Mouse (Mus musculus) myocyte (in vitro differentiated cells): ENCODE data around the gene Ptprm. TPM values are rescaled to one million over a fixed set of nuclear protein-coding genes. Genes with fewer than 3 reads are reported as not detected.

Experiments
- H3K27me3 ChIP-seq: one replicate; pipeline ENCODE4 v1.6.1; 2011; ENCODE audit not compliant: control insufficient read depth, insufficient read depth, insufficient read length
- H3K36me3 ChIP-seq: one replicate; pipeline ENCODE4 v1.6.1; 2011; ENCODE audit not compliant: control insufficient read depth, insufficient read depth
- H3K4me2 ChIP-seq: one replicate; pipeline ENCODE4 v1.6.1; 2011; ENCODE audit warnings: low read depth, control low read depth
- H3K4me3 ChIP-seq: one replicate; pipeline ENCODE4 v1.5.1; 2011; ENCODE audit warnings: mild to moderate bottlenecking, control low read depth, moderate library complexity
- H3K79me2 ChIP-seq: one replicate; pipeline ENCODE4 v1.6.1; 2011; ENCODE audit not compliant: control insufficient read depth, insufficient read depth
- H3ac ChIP-seq: one replicate; pipeline ENCODE4 v1.6.1; 2011; ENCODE audit not compliant: control insufficient read depth, insufficient read length
- CEBPB ChIP-seq: IDR thresholded peaks from 2 replicates; pipeline ENCODE4 v1.6.1; 2011; ENCODE audit warnings: mild to moderate bottlenecking, moderate library complexity; ENCODE audit not compliant: poor library complexity, insufficient read depth, severe bottlenecking
- E2F4 ChIP-seq: IDR thresholded peaks from one replicate; pipeline ENCODE4 v1.6.1; 2011; ENCODE audit warnings: mild to moderate bottlenecking, control low read depth, moderate library complexity; ENCODE audit not compliant: insufficient read depth
- MAX ChIP-seq: IDR thresholded peaks from one replicate; pipeline ENCODE4 v1.6.1; 2011; ENCODE audit warnings: low read depth, mild to moderate bottlenecking, control low read depth
- MYOD1 ChIP-seq, 3 experiments: IDR thresholded peaks; one replicate each; pipeline ENCODE4 v1.6.1; 2011; ENCODE audit warnings: control low read depth in 2 of 3, low read depth in 2 of 3, mild to moderate bottlenecking in 2 of 3, moderate library complexity in 1 of 3; ENCODE audit not compliant: insufficient read length in 2 of 3, control insufficient read depth in 1 of 3
- MYOG ChIP-seq, 3 experiments: IDR thresholded peaks; one replicate each; pipeline ENCODE4 v1.6.1; 2011; ENCODE audit warnings: control low read depth in 2 of 3, low read depth in 2 of 3, mild to moderate bottlenecking in 2 of 3; ENCODE audit not compliant: insufficient read length in 2 of 3, control insufficient read depth in 1 of 3, insufficient read depth in 1 of 3
- POLR2A ChIP-seq: IDR thresholded peaks from one replicate; pipeline ENCODE4 v1.6.1; 2011; ENCODE audit warnings: low read depth, mild to moderate bottlenecking, control low read depth, moderate library complexity; ENCODE audit not compliant: insufficient read length
- POLR2AphosphoS2 ChIP-seq: IDR thresholded peaks from one replicate; pipeline ENCODE4 v1.6.1; 2011; ENCODE audit warnings: low read depth, control low read depth; ENCODE audit not compliant: insufficient read length
- REST ChIP-seq: IDR thresholded peaks from one replicate; pipeline ENCODE4 v1.6.1; 2011; ENCODE audit warnings: mild to moderate bottlenecking, control low read depth, moderate library complexity; ENCODE audit not compliant: insufficient read depth, insufficient read length
- SRF ChIP-seq: IDR thresholded peaks from one replicate; pipeline ENCODE4 v1.6.1; 2011; ENCODE audit warnings: low read depth; ENCODE audit not compliant: control insufficient read depth, insufficient read length
- TCF12 ChIP-seq: IDR thresholded peaks from one replicate; pipeline ENCODE4 v1.6.1; 2011; ENCODE audit warnings: mild to moderate bottlenecking, control low read depth; ENCODE audit not compliant: poor library complexity, insufficient read depth, severe bottlenecking
- TCF3 ChIP-seq: IDR thresholded peaks from one replicate; pipeline ENCODE4 v1.6.1; 2011; ENCODE audit warnings: low read depth, control low read depth; ENCODE audit not compliant: insufficient read length
- USF1 ChIP-seq: IDR thresholded peaks from one replicate; pipeline ENCODE4 v1.6.1; 2011; ENCODE audit warnings: low read depth, mild to moderate bottlenecking, control low read depth, moderate library complexity
- polyA plus RNA-seq: library from polyadenylated mRNA; unstranded; fragments of >200 nt; fragmentation: generic; extraction: Trizol; gene quantifications from one replicate; pipeline ENCODE4 v1.2.1, GENCODE M21; 2012; ENCODE audit warnings: missing spikeins

Ptprm gene
- 6.5 TPM for polyA plus RNA-seq

DNA sequence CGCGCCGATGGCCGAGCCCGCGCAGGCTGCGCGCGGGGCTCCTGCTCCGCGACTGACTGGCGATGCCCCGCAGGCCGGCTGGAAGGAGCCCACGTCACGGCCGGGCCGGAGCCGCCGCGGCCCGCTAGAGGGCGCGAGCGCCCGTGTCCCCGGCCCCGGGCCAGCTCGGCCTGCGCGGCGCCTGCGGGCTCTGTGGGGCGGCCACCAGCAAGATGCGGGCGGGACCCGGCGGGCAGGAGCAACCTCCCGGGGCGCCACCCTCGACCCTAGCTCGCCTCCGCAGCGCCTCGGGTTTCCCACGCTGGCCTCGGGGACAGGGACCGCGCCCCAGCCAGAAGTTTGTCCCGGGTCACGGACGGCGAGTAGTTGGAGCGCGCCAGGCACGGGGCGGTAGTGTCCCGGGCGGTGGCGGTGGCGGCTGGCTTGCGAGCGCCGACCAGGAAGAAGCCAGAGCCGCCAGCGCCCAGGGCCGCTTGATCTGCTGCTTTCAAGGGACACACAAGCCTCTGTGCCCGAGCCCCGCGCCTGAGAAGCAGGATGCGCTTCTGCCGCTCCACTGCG, at the start of gene Ptprm:
Gene Ptprm, minus strand, starts transcription at position 7 of the 561 bp plus-strand sequence.
- H3K4me3 ChIP-seq: peak within 1 kb of the TSS; percentile 59
- no peaks in the 10 kb centered on the region for H3K36me3 ChIP-seq
- H3K27me3 ChIP-seq: no peaks in the 10 kb centered on the region
- peak within 1 kb of the TSS; percentile 88 for H3K4me2 ChIP-seq
- TF ChIP-seq POLR2A (peak; percentile 78), MAX (no peak), TCF12 (no peak)
- H3ac ChIP-seq: peak within 1 kb of the TSS; percentile 34
- no peaks in the 10 kb centered on the region for H3K79me2 ChIP-seq

DNA sequence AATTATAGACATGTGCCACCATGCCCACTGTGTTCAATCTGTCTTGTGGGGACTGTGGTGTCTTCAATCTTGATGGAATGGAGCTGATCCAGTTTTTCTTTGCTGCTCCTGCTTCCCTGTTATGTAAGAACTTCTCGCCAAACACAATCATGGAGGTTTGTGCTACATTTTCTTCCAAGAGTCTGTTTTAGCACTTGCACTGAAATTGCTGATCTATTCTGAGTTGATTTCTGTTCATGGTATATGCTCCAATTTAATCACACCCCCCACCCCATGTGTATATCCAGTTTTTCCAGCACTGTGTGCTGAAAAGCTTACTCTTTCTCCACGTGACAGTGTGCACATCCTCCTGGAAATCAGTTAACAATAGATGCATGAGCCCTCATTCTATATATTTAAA, 41.9 kb upstream of the Ptprm start:
- no peaks in the 10 kb centered on the region for H3K36me3 ChIP-seq
- H3K4me2 ChIP-seq: no peak overlapping the region
- H3ac ChIP-seq: no peak overlapping the region
- H3K79me2 ChIP-seq: no peaks in the 10 kb centered on the region
- peaks cover 7% of the 10 kb centered on the region for H3K27me3 ChIP-seq
- no peak overlapping the region for H3K4me3 ChIP-seq
- TF ChIP-seq TCF3 (no peak), E2F4 (no peak)

DNA sequence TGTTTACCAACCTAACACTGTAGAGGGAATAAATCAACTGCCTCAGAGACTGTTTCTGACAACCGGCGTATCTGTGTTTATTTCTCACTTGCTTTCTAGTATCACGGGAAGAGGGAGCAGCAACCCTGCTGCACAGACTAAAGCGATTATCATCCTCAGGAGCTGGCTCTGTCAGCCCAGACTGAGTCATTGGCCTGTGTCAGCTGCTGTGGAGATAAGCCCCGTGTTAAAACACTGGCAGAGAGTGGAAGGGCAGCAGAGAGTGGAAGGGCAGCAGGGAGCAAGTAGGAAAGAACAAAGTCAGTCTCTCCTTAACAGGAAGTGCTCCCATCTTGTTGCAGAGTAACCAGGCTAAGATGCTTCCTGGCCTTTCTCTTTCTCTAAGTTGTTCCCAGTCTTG, 36.6 kb upstream of the Ptprm start:
- H3K4me3 ChIP-seq: no peak overlapping the region
- H3K27me3 ChIP-seq: no peaks in the 10 kb centered on the region
- no peaks in the 10 kb centered on the region for H3K79me2 ChIP-seq
- H3ac ChIP-seq: no peak overlapping the region
- no peaks in the 10 kb centered on the region for H3K36me3 ChIP-seq
- TF ChIP-seq MYOD1 (IDR thresholded peaks at IDR 0.05; ENCODE audit: control insufficient read depth in 1 of 3, insufficient read length in 2 of 3, low read depth in 2 of 3) (no peak), MAX (no peak), SRF (no peak)
- no peak overlapping the region for H3K4me2 ChIP-seq

DNA sequence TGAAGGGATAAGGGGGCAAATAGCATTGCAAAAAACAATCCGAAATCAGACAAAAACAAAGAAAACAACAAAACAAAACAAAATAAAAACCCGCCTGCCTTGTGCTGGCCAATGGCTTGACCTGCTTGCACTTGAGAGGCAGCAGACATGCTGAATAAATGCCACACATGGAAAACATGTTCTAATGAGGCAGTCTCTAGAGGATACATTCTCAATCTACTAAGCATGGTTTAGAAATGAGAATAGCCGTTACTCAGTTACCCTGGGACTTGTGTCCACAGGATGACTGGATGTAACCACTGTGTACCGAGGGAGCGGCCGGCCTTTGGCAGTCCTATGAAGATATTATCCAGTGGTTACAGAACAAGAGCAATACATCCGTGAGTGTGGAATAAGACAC, 33.9 kb upstream of the Ptprm start:
- no peaks in the 10 kb centered on the region for H3K27me3 ChIP-seq
- no peak overlapping the region for H3K4me3 ChIP-seq
- H3K36me3 ChIP-seq: no peaks in the 10 kb centered on the region
- no peak overlapping the region for H3K4me2 ChIP-seq
- no peaks in the 10 kb centered on the region for H3K79me2 ChIP-seq
- H3ac ChIP-seq: no peak overlapping the region
- TF ChIP-seq TCF3: no peak
- no peak for TF ChIP-seq USF1
- TF ChIP-seq POLR2A: no peak
- TF ChIP-seq SRF: no peak
- TF ChIP-seq REST: no peak
- TF ChIP-seq MYOG (IDR thresholded peaks at IDR 0.05; ENCODE audit: control insufficient read depth in 1 of 3, insufficient read depth in 1 of 3, insufficient read length in 2 of 3, low read depth in 2 of 3): no peak
- TF ChIP-seq MYOD1 (IDR thresholded peaks at IDR 0.05; ENCODE audit: control insufficient read depth in 1 of 3, insufficient read length in 2 of 3, low read depth in 2 of 3): no peak
- no peak for TF ChIP-seq POLR2AphosphoS2
- no peak for TF ChIP-seq MAX
- no peak for TF ChIP-seq CEBPB
- TF ChIP-seq TCF12: no peak
- no peak for TF ChIP-seq E2F4

DNA sequence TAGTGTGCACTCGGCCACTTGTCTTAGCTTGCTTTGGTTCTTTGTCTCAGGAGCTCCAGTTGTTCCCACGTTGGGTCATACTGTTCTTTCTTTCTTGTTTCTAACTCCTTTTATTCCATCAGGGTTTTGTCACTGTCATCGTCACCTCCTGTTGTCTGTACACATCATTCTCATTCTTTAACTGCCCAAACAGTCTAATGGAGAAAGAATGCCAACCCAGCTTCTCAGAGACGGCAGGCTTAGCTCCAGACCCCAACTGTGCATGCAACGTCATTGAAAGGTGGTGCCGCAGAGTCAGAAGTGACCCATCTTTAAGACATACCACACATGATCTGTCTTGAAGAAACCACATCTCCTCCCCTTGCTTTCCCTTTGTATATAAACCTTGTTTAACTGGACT, 31.0 kb upstream of the Ptprm start:
- H3K79me2 ChIP-seq: no peaks in the 10 kb centered on the region
- H3K27me3 ChIP-seq: no peaks in the 10 kb centered on the region
- H3K4me2 ChIP-seq: no peak overlapping the region
- no peak overlapping the region for H3K4me3 ChIP-seq
- no peak for TF ChIP-seq REST
- TF ChIP-seq SRF: no peak
- TF ChIP-seq MYOD1 (IDR thresholded peaks at IDR 0.05; ENCODE audit: control insufficient read depth in 1 of 3, insufficient read length in 2 of 3, low read depth in 2 of 3): no peak
- TF ChIP-seq POLR2AphosphoS2: no peak
- no peak for TF ChIP-seq CEBPB
- TF ChIP-seq E2F4: no peak
- TF ChIP-seq POLR2A: no peak
- no peak overlapping the region for H3ac ChIP-seq
- no peaks in the 10 kb centered on the region for H3K36me3 ChIP-seq

DNA sequence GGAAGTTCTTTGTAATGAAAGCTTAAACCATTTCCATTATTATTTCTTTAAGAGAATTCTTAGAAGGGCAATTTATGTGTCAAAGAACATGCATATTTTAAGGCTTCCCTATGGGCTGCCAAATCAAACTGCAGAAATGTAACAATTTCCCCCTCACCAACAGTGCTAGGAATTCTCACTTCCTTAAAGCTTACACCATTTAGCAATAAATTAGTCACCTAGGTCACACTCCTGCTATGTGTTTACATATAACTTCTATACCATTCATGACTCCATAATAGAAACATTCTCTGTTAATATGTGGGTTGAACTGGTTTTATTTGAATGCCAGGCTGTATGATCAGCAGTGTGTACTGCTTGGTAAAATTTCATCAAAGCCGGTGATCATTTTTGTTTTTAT, 29.4 kb upstream of the Ptprm start:
- H3ac ChIP-seq: no peak overlapping the region
- H3K27me3 ChIP-seq: no peaks in the 10 kb centered on the region
- H3K4me2 ChIP-seq: no peak overlapping the region
- no peaks in the 10 kb centered on the region for H3K36me3 ChIP-seq
- H3K79me2 ChIP-seq: no peaks in the 10 kb centered on the region
- H3K4me3 ChIP-seq: no peak overlapping the region
- no peak for TF ChIP-seq SRF
